Mouse (Mus musculus) gastrocnemius, postnatal 14 days (tissue): ENCODE measurements around the gene Ppp1r9b. TPM values are rescaled to one million over a fixed set of nuclear protein-coding genes. Genes with fewer than 3 reads are reported as not detected.
"Not testable (repeated sequence)": the region's sequence is repeated elsewhere in the genome, so short reads cannot be mapped to it uniquely, and the experiment has no call there.

ENCODE experiments used
- DNase-seq: peaks from one replicate; pipeline ENCODE4 v3.0.0; 2021; ENCODE audit warnings: mixed read lengths
- intact Hi-C: fragments of 180-260 bp; cut with DNase I; formaldehyde crosslinking; loops from one replicate; pipeline ENCODE4 v1.15.1; 2025; ENCODE audit warnings: low total_unique reads
- long read RNA-seq, 2 experiments: library from polyadenylated mRNA; stranded (forward); transcript quantifications; one replicate each; pipeline ENCODE4 v2.0.0; 2021
- total RNA-seq, 2 experiments: library from RNA; stranded (reverse); gene quantifications; 2 replicates each; pipeline ENCODE4 v1.2.3; 2021

The Ppp1r9b gene
- 10 to 100 TPM; 38.7 to 38.8 TPM for total RNA-seq
- long read RNA-seq, experiment 1, full-length matches to known transcripts = 3 of 7 reads
- long read RNA-seq, experiment 1, partial matches to known transcripts = 4 of 7 reads
- long read RNA-seq, experiment 1, other reads (novel, unspliced or antisense) = 0 of 7 reads
- long read RNA-seq, experiment 2, full-length matches to known transcripts = 7 of 9 reads
- long read RNA-seq, experiment 2, partial matches to known transcripts = 1 of 9 reads
- long read RNA-seq, experiment 2, other reads (novel, unspliced or antisense) = 1 of 9 reads

DNA sequence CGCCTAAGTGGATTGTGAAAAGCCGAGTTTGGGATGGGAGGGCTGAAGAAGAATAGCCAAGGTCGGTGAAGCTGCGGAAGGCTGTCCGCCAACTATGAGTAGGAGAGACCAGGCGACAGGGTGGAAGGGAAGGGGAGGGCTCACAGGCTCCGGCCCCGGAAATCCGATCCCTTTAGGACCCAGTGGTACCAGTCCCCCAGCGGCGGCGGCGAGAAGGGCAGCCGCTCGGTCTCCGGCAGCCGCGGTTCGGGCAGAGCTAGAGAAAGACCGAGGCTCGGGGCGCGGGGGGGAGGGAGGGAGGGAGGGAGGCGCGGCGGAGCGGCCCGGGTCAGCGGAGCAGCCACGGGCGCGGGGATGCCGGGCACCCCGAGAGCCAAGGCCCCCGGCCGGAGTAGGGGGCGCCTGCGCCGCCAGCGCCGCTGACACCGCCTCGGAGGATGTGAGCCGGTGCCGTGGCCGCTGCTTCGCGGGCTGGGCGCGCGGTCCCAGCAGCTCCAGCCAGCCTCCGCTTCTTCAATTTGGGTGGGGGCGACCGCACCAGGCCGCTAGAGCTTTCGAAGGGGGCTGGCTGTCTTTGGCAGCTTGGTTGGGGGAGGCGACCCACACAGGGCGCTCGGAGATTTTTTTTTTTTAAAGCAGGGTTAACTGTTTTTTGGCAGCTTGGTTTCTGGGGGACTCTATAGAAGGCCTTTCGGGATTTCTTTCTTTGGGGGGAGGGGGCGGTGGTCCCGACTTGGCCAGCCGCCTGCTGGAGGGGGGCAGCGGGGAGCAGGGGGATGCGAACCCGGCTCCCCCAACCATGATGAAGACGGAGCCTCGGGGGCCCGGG is at the start of gene Ppp1r9b:
TSS of gene Ppp1r9b (plus strand) at position 287 of the 829 bp plus-strand sequence.
- intact Hi-C loops = no loop called here

DNA sequence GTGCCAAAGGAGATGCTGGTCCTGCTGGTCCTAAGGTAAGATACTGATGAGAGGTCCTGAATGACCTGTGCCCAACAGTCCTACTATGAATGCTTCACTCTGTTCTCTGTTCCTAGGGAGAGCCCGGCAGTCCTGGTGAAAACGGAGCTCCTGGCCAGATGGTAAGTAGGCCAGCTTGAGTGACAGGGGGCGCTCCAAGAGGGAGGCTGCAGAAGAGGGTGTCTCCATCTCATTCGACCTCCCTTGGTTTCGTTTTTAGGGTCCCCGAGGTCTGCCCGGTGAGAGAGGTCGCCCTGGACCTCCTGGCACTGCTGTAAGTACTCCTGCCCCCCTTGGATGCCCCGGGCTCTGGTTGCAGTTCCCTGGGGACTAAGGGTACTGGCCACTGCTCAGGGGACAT is 49.7 kb upstream of the Ppp1r9b start:
- no peak for DNase-seq
- intact Hi-C loops = no loop called here

More for the DNA sequence above, at the start of gene Ppp1r9b:
- DNase-seq = peak; percentile 95

DNA sequence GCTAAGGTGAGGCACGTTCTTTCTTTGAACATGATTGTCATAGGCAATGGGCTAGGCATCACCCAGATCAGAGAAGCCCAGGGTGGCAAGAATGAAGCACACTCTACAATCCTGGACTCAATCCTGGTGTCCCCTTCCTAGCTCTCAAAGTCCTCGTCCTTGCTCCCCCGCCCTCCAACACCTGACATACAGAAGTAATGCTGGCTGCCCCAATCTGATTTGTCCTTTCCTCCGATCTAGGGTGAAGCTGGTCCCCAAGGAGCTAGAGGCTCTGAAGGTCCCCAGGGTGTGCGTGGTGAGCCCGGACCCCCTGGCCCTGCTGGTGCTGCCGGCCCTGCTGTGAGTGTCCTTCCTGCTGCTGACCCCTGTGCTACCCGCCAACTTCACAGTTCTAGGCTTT is 49.1 kb upstream of the Ppp1r9b start:
- DNase-seq = no peak
- intact Hi-C loops = no loop called here

DNA sequence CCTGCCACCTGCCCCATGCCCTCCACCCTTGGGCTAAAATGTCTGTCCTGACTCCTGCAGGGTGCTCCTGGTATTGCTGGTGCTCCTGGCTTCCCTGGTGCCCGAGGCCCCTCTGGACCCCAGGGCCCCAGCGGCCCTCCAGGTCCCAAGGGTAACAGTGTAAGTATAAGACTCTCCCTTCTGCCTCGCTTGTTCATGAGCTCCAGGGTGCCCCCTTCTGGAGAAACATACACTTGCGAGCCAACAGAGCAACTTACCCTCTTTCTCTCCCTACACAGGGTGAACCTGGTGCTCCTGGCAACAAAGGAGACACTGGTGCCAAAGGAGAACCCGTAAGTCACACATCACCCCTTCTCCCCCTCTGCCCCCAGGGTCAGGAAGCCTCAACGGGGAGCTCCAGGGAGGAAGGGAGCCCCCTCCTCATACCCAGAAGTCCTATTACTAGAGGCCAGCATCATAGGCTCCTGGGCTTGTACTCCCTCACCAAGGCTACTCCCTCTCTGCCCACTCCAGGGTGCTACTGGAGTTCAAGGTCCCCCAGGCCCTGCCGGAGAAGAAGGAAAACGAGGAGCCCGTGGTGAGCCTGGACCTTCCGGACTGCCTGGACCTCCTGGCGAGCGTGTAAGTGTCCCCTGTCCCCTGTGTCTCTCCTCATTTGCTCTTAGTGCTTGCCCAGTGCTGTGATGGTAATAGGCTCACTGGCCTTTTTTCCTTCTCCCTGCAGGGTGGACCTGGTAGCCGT is 48.4 kb upstream of the Ppp1r9b start:
- intact Hi-C loops = no loop called here
- peak; percentile 49 for DNase-seq

DNA sequence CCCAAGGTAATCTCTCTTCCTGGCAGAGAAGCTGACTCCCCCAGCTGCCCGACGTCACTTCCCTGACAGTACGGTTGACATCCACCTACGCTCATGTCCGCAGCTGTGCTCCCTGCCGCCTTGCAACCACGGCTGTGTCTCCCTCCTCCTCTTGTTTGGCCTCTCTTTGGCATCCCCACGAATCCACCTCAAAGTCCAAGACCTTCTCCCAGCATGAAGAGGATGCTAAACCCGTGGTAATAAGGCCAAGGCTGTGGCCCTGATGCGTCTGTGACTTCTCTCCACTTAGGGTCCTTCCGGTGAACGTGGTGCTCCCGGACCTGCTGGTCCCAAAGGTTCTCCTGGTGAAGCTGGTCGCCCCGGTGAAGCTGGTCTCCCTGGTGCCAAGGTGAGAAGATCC is 47.8 kb upstream of the Ppp1r9b start:
- DNase-seq = no peak
- intact Hi-C loops = no loop called here

DNA sequence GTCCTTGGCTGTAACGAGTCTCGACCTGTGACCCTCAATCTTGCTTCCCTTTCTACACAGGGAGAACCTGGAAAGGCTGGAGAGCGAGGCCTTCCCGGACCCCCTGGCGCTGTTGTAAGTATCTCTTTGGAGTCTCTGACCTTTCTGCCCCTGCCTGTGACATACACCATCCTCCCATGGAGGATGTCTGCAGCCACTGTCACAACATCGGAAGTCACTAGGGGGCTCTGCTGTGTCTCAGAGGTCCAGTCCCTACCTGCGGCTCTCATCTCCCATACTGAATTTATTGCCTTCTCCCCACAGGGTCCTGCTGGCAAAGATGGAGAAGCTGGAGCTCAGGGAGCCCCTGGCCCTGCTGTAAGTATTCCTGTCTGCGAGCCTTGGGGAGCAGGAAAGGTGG is 46.5 kb upstream of the Ppp1r9b start:
- DNase-seq = no peak

DNA sequence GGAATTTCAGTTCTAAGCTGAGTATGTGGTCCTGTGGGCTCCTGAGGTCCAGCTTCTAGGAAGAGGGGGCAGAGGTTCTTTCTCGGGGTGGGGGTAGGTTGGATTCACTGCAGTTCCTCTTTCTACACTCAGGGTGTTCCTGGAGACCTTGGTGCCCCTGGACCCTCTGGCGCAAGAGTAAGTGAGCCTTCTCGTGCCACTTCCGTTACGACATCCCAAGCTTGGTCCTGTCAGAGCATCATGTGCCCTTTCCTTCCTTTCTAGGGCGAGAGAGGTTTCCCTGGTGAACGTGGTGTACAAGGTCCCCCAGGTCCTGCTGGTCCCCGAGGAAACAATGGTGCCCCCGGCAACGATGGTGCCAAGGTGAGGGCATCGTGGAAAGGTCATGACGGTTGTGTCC is 45.6 kb upstream of the Ppp1r9b start:
- intact Hi-C loops = no loop called here
- DNase-seq = no peak

More for the DNA sequence above, 46.5 kb upstream of the Ppp1r9b start:
- intact Hi-C loops = no loop called here

DNA sequence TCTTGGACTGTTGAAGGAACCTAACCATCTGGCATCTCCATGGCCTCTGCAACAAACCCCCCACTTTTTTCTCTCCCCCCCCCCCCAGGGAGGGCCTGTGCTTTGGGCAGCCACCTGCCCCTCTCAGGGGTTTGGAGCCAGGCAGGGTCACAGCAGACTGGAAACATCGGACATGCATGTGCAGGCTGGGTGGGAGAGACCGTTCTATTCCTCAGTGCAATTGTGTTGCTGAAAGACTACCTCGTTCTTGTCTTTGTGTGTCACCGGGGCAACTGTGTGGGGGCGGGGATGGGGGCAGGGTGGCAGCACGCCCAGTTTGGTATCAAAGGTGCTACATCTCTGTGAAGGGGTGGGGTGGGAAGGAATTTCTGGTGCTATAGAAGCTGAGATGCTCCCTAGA is 38.7 kb upstream of the Ppp1r9b start:
- intact Hi-C loops = no loop called here
- DNase-seq = no peak

DNA sequence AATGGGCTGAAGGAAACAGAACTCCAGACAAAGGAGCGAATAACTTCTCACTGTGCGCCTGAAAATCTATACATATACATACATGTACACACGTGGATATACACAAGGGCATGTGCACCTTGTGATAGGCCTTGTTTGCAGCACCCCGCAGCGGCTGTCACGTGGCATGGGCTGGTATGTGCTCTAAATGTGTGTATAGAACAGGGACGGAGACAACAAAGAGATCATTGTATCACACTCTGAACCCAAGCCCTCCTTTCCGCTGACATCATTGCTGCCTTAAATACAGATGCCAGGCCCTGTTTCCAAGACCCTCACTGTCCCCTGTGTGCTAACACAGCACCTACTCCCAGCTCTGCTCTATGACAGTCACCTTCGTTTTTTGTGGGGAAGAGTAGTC is 35.7 kb upstream of the Ppp1r9b start:
- no peak for DNase-seq
- intact Hi-C loops = no loop called here

DNA sequence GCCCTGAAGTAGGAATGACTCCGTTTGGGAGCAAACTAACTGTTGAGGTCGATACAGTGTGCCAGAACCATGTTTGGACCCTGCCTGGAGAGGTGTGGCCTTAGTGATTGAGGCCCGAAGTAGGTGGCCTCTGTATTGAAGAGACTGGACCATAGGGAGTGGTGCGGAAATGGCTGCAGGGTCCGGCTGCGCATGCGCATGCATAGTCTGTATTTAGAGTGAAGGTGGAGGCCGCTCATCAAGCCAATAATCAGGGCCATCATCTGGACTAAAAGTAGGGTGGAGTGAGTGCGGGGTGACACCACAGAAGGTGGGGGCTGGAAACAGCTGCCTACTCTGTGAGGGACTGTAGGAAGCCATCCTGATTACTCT is 33.2 kb upstream of the Ppp1r9b start:
- DNase-seq = no peak
- intact Hi-C loops = no loop called here

DNA sequence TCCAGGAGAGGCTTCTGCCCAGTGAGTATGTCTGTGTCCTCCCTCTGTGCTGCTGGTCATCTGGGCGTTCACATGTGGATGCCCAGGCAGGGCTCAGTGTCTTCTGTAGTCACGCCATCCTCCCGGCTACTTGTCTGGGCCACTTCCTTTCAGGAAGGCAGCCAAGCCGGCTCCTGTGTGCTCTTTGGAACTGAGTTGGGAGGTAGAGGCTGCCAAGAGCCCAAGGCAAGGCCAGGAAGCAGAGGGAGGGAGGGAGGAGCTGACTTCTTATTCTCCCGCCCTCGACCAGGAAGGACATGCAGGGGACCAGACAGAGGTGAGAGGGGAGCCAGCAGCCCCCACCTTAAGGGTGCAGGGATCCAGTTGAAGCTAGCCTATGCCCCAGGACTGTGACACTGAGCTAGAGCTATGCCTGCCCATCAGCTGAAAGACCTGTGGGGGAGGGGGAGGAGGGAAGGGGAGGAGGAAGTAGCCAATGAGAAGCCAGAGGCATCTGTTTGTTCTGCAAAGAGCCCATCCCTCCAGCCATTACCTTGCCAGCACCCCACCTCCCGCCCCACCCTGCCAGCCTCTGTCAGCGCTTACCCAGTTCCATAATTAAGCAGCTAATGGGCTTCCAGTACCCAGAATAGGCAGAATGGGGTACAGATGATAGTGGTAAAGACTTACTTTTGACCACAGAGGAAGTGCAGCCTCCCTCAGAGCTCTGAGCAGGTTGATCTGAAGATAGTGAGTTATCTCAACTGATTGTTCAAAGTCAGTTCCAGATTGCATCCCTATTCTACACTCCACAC is 32.6 kb upstream of the Ppp1r9b start:
- DNase-seq = peak; percentile 89
- intact Hi-C loops = no loop called here

DNA sequence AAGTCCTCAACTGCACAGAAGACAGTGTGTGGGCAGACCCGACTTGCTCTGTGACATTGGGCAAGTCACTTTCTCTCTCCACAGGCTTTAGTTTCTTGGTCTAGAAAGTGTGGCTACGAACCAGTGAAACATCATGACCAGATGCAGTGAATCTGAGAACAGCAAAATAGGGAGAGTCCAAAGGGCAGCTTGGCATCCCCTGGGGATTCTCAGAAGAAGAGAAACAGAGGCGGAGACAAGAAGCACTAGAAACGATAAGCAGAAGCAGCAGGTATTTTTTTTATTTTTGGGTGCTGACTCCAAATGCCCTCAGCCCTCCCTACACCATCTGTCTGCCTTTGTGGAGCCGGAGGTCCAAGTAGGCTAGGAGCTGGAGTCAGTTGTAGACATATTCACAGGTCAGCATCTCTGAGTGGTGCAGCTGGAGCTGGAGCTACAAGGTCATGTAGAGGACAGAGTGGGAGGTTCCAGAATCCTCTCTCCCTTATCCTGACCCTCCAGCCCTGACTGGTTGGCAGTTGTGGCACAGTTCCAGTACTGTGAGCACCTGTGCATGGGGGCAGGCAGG is 28.2 kb upstream of the Ppp1r9b start:
- DNase-seq = no peak
- intact Hi-C loops = no loop called here

DNA sequence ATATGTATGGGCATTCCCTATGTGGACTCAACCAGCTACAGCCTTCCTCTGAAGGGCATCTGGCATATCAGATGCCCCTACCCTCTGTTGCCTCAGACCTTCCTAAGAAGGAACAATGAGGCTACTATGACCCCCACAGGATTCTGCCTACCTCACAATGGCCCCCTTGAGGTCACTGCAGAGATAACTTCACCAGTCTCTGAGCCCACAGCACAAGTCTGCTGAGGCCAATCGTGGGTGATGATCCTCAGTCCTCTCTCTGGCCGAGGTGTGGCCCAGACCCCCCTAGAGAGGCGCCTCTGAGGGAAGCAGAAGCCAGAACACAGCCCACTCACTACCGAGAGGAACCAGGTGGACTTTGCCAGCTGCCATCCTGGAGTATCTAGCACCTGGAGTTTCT is 23.4 kb upstream of the Ppp1r9b start, which contains the start of gene Hils1:
TSS of gene Hils1 (plus strand) at position 175 of the 400 bp plus-strand sequence.
- intact Hi-C loops = no loop called here
- no peak for DNase-seq

DNA sequence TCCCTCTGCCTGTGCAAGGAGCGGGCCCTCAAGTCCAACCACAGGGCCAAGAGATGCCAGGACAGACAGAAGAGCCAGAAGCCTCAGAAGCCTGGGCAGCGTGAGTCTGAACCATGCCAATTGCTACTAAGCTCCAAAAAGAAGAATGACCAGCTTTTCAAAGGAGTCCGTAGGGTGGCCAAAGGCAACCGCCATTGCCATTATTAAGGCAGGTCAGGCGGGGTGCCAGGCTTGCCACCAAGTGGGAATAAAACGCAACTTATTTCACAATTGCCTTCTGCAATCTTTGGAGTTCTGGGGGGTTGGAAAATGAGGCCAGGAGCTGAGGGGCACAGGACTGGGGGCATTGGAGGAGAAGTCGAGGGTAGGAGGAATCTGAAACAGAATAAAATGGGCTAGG is 22.6 kb upstream of the Ppp1r9b start:
- intact Hi-C loops = no loop called here
- DNase-seq = no peak

DNA sequence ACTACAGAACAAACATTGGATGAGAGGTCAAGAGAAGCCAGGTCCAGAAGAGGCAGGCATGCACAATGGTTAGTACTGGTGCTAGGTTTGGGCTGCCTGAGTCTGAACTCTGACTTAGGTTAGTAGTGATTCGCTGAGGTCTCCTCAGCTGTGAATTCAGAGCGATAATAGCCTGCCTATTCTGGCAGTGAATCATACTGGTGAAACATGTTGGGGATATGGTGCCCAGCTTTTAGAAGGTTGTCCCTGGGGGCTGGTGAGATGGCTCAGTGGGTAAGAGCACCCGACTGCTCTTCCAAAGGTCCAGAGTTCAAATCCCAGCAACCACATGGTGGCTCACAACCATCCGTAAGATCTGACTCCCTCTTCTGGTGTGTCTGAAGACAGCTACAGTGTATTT is 21.1 kb upstream of the Ppp1r9b start:
- intact Hi-C loops = loop anchor here (5.0 kb wide), 1 partner anchor 32 kb away; the partner anchor contains the start of gene Col1a1
- DNase-seq = not testable (repeated sequence)

DNA sequence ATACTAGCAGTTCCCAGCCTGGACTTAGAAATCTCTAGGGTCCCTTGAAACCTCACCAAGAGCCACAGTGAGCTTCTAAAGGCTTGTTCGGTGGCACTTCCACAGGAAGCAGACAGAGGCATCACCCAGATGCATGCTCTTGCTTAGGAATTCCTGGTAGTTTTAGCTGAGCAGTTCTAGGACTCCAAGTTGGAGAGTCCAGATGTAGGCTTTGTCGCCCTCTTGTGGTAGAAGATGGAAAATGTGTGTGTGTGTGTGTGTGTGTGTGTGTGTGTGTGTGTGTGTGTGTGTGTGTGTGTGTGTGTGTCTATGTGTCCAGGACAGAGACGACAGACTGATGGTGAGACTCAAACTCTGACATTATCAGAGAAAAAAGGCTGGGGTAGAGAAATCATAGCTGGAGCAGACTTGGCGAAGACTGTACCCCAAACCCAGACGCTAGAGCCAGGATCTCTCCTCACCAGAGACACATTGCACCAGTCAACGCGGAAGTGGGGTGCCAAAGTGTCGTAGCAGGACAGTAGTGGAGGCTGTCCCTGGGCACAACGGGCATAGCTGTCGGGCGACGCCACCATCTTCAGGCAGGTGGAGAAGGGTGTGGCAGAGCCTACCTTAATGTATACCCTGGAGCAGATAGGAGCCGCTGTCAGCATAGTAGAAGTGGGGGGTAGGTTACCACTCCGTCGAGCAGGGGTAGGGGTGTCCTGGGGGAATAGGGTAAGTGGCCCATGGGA is 20.5 kb upstream of the Ppp1r9b start:
- no peak for DNase-seq
- intact Hi-C loops = loop anchor here (5.0 kb wide), 1 partner anchor 33 kb away; the partner anchor contains the start of gene Col1a1

DNA sequence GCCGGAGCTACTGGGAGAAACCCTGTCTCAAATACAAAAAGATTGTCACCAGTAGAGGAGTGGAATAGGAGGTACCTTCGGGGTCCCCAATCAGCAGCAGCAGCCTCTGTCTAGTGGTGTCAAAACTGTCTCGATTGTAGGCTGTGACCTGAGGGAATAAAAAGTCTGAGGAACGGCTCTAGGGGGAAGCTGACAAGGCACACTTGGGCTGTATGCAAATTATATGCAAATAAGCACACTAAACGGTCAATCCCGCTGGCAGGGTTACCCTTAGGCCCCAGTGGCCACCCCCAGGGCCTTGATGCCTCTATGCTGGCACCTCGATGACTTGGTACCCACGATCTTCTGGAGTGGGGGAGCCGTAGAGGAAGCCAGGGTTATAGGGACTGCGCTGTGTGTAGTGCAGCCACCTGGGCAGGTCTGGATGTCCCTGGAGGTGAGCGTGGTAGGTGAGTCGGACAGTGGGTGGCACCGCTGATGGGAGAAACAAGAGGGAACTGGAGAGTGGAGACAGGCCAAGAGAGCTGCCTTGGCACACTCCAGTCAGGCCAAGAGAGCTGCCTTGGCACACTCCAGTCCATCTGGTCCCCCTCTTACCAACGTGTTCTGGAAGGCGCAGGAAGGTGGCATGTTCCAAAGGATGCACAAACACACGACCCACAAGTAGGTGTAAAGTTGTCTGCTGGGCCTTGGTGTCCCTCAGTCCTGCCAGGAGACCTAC is 18.8 kb upstream of the Ppp1r9b start:
- intact Hi-C loops = loop anchor here (5.0 kb wide), 1 partner anchor 35 kb away; the partner anchor contains the start of gene Col1a1
- no peak for DNase-seq

DNA sequence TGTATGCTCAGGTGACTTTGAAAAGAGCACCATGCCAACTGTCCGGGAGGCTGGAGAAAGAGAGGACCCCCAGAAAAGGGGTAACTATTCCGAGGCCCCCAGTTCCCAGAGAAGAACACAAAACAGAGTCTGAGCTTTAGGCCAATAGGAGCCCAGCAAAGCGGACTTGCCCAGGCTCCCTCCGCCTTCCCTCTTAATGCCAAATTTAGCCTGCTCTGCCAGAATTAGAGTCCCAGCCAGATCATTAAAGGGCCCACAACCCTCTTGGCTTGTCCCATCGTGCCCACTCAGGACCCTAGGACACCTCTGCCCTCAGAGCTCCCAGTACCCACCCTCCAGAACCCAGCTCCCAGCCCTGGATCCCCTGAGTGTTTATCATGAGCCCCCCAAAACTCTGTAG is 17.9 kb upstream of the Ppp1r9b start:
- intact Hi-C loops = loop anchor here (5.0 kb wide), 1 partner anchor 36 kb away; the partner anchor contains the start of gene Col1a1
- DNase-seq = no peak
